Mouse (Mus musculus) B cell, adult 62 days (primary cell): ENCODE data around the gene Cracr2b. TPM values are rescaled to one million over a fixed set of nuclear protein-coding genes. Genes with fewer than 3 reads are reported as not detected.

Experiments used
- total RNA-seq: library from RNA; stranded (reverse); gene quantifications from 4 replicates; pipeline ENCODE4 v1.2.4, GENCODE M21; 2023

Cracr2b gene
- total RNA-seq, result not detected in 4 replicates

DNA sequence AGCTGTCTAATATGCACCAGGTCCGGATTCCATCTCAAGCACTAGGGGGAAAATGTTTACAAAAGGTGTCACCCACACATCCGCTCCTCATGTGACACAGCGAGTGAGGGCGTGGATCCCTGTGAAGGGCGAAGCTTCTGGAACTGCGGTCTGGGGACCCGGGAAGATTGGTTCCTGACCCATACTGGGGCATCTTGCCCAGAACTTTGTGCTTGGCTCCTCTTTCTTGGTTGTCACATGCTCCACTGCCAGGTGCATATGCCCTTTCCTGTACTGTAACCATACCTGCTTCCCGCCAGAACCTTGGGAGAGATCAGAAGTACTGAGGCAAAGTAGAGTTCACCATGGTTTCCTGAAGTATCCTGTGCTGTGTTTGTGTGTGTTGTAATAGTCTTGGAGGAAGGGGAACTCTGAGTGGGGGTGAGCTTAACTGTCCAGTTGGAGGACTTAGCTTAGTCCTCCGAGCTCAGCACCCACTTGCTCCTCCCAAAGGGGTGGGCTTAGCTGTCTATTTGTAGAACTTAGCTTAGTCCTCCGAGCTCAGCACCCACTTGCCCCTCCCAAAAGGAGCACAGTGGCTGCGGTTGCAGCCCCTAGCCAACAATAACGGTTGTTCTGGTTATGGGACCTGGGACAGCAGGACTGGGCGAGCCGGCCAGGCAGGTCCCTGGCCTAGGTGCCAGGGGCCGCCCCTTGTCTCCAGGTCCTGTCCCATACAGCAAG is at the start of gene Cracr2b:
Gene Cracr2b, plus strand, starts transcription at position 704 of the 723 bp plus-strand sequence.

DNA sequence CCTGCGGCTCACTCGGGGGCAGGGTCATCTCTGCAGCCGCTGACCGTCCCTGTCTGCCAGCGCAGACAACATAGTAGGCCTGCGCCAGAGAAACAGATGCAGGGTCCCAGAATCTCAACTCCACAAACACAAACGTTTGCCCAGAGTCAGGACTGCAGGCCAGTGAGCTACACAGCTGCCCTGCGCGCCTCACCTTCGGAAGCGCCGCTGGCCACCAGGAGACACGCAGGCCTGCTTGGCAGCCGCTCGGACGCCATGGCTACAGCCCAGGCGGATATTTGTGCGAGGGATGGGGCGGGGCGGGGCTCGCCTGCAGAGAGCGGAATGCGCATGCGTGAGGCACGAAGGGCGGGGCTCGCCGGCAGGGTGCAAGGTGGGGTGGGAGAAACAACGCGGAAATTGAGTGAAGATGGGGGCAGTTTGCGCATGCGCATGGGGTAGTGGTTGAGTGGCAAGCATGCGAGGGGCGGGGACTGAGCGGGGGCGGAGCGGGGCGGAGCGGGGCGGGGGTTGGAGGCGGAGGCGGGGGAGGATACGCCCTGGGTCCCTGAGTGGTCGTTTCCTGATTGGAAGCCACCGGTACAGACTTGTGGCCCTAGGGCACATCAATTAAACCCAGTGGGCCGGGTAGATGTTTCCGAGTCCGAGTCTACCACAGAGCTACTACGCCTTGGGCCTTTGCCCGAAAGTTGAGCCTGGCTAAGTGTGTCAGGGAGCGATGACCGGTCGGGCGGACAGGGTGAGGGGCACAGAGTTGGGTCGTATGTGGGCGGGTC is 46.9 kb upstream of the Cracr2b start, which contains the start of gene Gatd1:
Gene Gatd1, minus strand, starts transcription at position 328 of the 776 bp plus-strand sequence.

DNA sequence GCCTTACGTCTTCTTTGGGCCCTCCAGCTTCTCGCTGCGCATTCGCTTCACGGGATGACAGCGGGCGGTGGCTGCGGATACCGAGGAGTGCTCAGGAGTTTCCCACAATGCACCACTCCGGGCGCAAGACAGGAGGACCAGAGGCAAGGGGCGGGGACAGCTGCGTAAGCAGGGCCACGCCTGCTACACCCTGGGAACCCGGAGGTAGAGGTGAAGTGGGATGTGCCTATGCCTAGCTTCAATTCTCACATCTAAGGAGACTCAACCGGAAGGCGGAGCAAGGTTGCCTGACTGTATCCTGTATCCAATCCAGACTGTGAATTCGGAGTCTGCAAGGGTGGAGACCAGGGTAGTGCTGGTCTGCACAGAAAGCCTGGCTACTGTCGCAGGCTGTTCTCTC is 31.6 kb upstream of the Cracr2b start, which contains the start of gene Cend1:
Gene Cend1, minus strand, starts transcription at position 182 of the 400 bp plus-strand sequence.

DNA sequence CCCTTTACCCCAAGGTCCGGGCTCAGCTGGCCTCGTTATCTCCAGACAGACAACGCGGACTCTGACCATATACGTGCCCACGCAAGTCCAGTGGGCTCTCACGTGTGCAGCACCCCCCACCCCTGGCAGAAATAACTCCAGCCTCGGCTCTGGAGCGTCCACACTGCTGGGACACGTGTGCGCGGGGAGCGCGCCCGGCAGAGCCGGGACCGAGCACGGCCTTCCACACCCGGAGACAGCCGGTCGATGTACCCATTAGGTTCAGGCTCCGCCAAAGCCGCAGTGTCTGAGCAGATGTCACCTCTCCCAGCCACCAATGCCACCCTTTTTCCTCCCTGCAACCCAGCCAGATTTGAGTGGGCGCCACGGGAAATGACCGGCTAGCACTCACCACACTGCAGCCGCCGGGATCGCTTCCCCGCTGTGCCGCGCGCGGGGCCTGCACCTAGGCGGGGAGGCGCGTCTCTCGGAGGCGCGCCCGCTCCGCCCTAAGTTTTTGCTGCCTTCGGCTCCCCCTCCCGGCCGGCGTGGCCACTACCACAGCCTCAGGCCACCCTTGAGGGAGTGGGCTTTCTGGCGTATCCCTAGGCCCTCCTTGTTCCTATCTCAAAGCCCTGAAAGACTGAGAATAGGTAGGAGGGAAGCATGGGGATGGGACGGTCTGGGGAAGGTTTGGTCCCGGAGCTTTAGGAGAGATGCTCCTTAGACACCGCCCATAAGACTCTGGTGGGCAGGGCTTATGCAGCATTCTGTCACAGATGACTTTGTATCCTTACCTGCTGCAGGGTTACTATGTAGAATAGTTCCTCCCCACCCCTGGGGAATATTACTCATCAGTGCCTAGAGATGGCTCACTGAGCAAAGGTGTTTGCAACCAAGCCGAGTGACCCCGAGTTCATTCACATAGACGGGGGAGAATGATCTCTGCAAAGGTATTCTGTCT is 23.4 kb upstream of the Cracr2b start, which contains the start of gene Slc25a22:
Gene Slc25a22, minus strand, starts transcription at position 715 of the 943 bp plus-strand sequence.

DNA sequence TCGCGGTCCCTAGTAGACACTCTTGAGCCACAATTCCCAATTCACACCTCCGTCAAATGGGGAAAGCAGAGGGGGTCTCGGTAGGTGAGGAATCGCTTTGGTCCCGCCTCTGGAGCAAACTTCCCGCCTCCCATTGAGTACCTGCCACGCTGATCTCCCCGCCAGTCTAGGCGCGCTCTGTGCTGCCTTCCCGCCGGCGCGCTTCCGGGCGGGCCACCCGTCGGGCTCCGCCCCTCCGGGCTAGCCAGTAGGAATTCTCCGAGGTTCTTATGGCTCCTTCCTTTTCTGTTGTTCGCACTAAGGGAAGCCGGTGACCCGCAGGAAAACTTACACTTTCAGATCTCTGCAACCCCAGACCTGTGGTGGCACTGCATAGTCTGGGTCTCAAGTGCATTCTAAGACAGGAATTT is 17.1 kb upstream of the Cracr2b start, which contains the start of gene Pidd1:
Gene Pidd1, minus strand, starts transcription at position 198 of the 410 bp plus-strand sequence.

DNA sequence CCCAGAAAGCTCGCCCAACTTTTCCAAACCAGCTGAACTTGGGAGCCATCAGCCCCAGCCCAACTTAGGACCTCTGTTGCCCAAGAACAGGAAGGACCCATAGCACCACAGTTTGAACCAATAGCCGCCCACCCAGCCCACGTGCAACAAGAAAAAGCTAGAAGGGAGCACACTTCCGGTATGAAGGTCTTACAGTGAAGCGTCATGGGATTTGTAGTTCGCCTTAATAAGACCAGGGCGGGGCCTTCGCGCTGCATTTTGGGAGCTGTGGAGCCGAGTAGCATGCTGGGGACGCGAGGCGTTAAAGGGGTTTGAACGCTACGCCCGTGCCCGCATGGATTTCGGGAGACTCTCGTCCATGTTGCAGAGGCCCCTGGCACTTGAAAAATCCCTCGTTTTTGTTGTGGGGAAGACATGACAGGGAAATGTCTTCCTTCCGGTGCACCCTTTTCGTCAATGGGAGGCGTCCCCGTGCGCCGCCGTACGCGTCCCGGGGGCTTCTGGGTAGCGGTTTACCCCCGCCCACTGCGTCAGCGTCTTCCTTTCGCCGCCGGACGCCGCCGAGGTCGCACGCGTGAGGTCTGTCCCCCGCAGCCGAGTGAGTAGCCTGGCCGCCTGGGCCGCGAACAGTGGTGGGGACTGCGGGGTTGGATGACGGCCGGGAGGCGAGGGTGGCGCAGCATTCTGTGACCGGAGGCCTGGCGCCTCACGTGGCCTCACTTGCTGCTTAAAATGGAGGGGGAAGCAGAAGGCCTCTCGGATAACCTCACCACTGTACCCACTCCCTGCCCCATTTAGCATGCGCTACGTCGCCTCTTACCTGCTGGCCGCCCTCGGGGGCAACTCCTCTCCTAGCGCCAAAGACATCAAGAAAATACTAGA is 13.5 kb upstream of the Cracr2b start, which contains the start of gene Rplp2:
Gene Rplp2, plus strand, starts transcription at position 261 of the 882 bp plus-strand sequence.

DNA sequence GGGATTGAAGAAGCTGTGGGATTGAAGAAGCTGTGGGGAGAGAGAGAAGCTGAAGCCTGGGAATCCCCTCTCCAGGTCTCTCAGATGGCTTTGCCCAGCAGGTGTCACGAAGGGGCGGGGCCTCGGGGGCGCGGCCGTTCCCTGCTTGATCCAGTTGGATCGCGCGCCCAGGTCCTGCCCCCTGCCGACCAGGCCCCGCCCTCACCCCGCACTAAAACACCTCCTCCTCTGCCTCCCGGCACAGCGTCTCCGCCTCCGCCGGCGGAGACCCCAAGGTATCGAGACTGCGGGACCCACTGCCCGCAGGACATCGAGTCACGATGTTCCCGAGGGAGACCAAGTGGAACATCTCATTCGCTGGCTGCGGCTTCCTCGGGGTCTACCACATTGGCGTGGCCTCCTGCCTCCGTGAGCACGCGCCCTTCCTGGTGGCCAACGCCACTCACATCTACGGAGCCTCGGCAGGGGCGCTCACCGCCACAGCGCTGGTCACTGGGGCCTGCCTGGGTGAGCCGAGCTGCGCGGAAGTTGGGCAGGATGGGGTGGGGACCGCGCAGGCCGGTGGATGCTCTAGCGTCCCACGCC is 5.8 kb upstream of the Cracr2b start, which contains the start of gene Pnpla2:
Gene Pnpla2, plus strand, starts transcription at position 232 of the 585 bp plus-strand sequence.

DNA sequence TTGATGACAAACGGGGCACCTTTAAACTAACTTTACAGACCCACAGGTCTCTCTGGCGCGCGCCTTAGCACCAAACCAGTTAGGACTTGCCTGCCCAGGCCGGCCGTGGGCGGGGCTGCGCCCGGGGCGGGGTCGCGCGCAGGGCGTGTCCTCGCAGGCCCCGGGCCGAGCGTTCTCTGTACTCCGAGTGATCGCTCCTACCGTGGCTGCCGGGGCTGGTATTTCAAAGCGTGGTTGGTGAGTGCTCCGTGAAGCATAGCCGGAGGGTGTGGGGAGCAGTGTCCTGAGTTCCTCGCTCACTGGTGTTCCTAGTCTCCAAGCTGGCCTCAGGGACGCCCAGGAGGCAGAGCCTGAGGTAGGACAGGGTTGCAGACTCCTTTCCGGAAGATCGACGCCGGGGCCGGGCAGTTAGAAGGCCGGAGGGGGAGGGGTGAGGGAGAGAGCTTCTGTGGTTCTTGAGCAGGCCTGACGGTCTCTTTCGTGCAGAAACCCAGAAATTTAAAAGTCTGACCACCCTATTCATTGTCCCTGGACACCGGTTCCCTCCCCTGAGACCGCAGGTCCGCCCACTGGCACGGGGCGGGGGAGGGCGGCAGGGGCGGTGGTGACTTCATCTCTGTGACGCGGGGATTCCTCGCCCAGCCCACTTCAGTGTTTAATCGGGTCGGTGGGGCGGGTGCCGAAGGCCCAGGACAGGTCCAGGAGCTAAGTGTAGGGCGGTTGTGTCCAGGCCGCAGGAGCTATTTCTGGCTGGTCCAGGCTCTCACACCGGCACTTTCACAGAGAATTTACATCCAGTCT is 6.5 kb downstream of the Cracr2b start, which contains the start of gene Cd151:
Gene Cd151, plus strand, starts transcription at position 163 of the 801 bp plus-strand sequence.

DNA sequence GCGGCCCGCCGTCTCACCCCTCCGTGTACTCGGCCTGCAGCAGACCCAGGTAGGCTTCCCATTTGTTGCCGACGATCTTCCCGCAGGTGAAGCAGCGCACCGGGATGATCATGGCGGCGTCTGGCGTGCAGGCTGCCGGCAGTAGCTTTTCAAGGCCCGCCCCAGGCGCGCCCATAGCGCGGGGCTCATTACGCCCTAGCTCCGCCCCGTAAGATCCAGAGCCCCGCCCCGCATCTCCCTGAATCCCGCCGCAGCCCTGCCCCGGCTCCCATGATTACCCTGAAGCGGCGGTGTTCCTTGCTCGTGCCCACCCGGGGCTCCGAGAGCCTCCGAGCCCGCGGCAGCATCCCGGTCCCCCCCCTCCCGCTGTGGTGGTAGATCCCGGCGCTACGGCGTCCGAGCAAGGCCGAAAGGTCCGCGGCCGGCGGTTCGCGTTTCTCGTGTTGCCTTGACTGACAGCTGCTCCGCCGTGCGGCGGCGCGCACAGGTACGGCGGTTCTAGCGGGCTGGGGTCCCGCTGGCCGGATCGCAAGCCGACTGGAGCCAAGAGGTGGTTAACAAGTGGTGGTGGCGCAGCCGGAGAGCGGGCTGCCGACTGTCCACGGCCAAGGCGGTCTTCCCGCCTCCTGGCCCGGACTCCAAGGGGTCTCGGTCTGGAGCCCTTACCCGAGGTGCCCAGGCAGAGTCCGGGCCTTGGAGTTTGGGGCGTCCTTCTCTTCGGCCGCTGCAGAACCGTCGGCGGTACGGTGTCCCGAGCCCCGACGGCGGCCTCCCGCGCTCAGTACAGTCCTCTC is 14.3 kb downstream of the Cracr2b start, which contains the start of the genes Polr2l and Tspan4:
Gene Polr2l, minus strand, starts transcription at position 122 of the 794 bp plus-strand sequence.
Gene Tspan4, plus strand, starts transcription at position 230 of the 794 bp plus-strand sequence.

Other genes with a start within 250 kb of the Cracr2b start
- 3.9 to 5.0 TPM (median 4.8 TPM) in 4 replicates for gene Lmntd2, start 247.0 kb upstream of the Cracr2b start, total RNA-seq
- gene Rassf7, start 245.2 kb upstream of the Cracr2b start, total RNA-seq, result 8.9 to 16.1 TPM (median 13.3 TPM) in 4 replicates
- 147 to 159 TPM (median 152 TPM) in 4 replicates for gene Phrf1, start 232.3 kb upstream of the Cracr2b start, total RNA-seq
- gene Irf7, start 194.6 kb upstream of the Cracr2b start, total RNA-seq, result 33.8 to 42.4 TPM (median 37.0 TPM) in 4 replicates
- not detected in 4 replicates for gene Cdhr5, start 184.3 kb upstream of the Cracr2b start, total RNA-seq
- not detected in 4 replicates for gene Sct, start 182.0 kb upstream of the Cracr2b start, total RNA-seq
- gene Drd4, start 169.1 kb upstream of the Cracr2b start, total RNA-seq, result not detected in 4 replicates
- gene Deaf1, start 133.4 kb upstream of the Cracr2b start, total RNA-seq, result 33.5 to 54.6 TPM (median 42.7 TPM) in 4 replicates
- 15.2 to 22.8 TPM (median 16.4 TPM) in 4 replicates for gene Tmem80, start 133.4 kb upstream of the Cracr2b start, total RNA-seq
- gene Eps8l2, start 122.2 kb upstream of the Cracr2b start, total RNA-seq, result 1.0 to 1.3 TPM in 2 of 4 replicates, not detected in the others
- gene Taldo1, start 68.9 kb upstream of the Cracr2b start, total RNA-seq, result 130 to 142 TPM (median 131 TPM) in 4 replicates
- gene Gatd1, start 47.0 kb upstream of the Cracr2b start, total RNA-seq, result 31.5 to 40.0 TPM (median 35.3 TPM) in 4 replicates
- gene Cend1, start 31.6 kb upstream of the Cracr2b start, total RNA-seq, result not detected in 4 replicates
- 37.9 to 49.5 TPM (median 44.6 TPM) in 4 replicates for gene Slc25a22, start 23.2 kb upstream of the Cracr2b start, total RNA-seq
- gene Pidd1, start 17.1 kb upstream of the Cracr2b start, total RNA-seq, result 6.9 to 9.3 TPM (median 7.8 TPM) in 4 replicates
- gene Rplp2, start 13.7 kb upstream of the Cracr2b start, total RNA-seq, result 2,356 to 2,462 TPM (median 2,431 TPM) in 4 replicates
- gene Pnpla2, start 5.9 kb upstream of the Cracr2b start, total RNA-seq, result 48.4 to 57.9 TPM (median 51.2 TPM) in 4 replicates
- gene Cd151, start 6.3 kb downstream of the Cracr2b start, total RNA-seq, result 11.2 to 13.1 TPM (median 12.1 TPM) in 4 replicates
- gene Polr2l, start 14.0 kb downstream of the Cracr2b start, total RNA-seq, result 14.1 to 17.7 TPM (median 14.9 TPM) in 4 replicates
- 1.0 to 2.8 TPM (median 1.1 TPM) in 4 replicates for gene Tspan4, start 14.1 kb downstream of the Cracr2b start, total RNA-seq
- 18.5 to 24.9 TPM (median 20.6 TPM) in 4 replicates for gene Chid1, start 78.8 kb downstream of the Cracr2b start, total RNA-seq
- gene Ap2a2, start 101.1 kb downstream of the Cracr2b start, total RNA-seq, result 35.6 to 44.2 TPM (median 42.8 TPM) in 4 replicates
- gene Muc6, start 194.2 kb downstream of the Cracr2b start, total RNA-seq, result not detected in 4 replicates
- 0.72 TPM in 1 of 4 replicates, not detected in the others for gene Muc2, start 229.2 kb downstream of the Cracr2b start, total RNA-seq